Comparison of ENCODE assay signal across 7 mouse cellular contexts in the genomic region with DNA sequence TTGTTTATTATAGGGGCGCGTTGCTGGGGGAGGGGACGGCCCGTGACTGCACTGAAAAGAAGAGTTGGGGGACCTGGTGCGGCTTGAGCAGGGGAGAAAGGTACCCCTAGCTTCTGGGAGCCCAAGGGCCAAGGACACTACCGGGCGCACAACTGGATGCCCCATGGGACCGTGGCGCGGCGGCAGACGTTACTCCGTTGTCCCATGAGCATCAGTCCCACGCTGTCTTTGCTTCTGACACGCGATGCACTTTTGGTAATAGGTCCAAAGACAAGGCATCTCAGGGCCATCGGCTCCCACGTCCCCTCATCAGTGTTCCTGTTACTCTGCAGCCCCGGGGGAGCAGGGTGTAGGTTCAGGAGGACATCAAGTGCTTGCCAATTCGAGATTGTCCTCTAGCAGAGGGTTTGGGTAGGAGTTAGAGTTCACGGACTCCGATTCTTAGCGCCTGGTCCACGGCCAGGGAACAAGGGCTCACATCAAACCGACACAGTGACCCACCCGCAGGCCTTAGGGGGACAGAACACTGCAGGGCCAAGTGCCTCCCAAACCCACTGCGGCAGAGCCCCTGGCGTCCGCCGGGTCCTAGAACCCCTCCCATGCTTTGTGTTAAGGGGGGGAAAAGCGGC. TPM values are rescaled to one million over a fixed set of nuclear protein-coding genes. Genes with fewer than 3 reads are reported as not detected.
DNase-seq lines count a peak whose midpoint lies in the region; ATAC-seq and TF ChIP-seq lines count a peak whose summit lies in the region.

No protein-coding gene starts in this region.

- peak; percentile 62; the same call in 1 of the 2 replicates for TF ChIP-seq EP300 in ES-Bruce4 (IDR thresholded peaks at IDR 0.05; ENCODE audit: insufficient read depth, low read depth, low read length)
- no peak; the same call in 1 of the 2 replicates for TF ChIP-seq EP300 in lung, postnatal 0 days (IDR thresholded peaks at IDR 0.05)

- H3K4me2 ChIP-seq in embryonic facial prominence, embryonic 15.5 days (replicated peaks): peak overlapping the region; percentile 88
- peak overlapping the region; percentile 97 for H3K4me2 ChIP-seq in heart, embryonic 11.5 days
- H3K4me2 ChIP-seq in lung, postnatal 0 days (replicated peaks; ENCODE audit: low read depth, low read length): peak overlapping the region; percentile 82

- peak overlapping the region; percentile 3; the same call in 1 of the 2 replicates for H3K27ac ChIP-seq in ES-Bruce4 (ENCODE audit: insufficient read depth, low read length)
- peak overlapping the region; percentile 97 for H3K27ac ChIP-seq in embryonic facial prominence, embryonic 15.5 days (replicated peaks)
- H3K27ac ChIP-seq in heart, embryonic 11.5 days (ENCODE audit: low read depth, low read length): peak overlapping the region; percentile 81
- H3K27ac ChIP-seq in lung, postnatal 0 days (ENCODE audit: low read length): peak overlapping the region; percentile 96

- no peaks in the 10 kb centered on the region for H3K27me3 ChIP-seq in ES-Bruce4 (ENCODE audit: control insufficient read depth, insufficient read depth, low read length, poor library complexity, severe bottlenecking)
- H3K27me3 ChIP-seq in embryonic facial prominence, embryonic 15.5 days: no peaks in the 10 kb centered on the region
- peaks cover 10% of the 10 kb centered on the region for H3K27me3 ChIP-seq in heart, embryonic 11.5 days (ENCODE audit: control insufficient read depth, insufficient read depth, low read length)
- H3K27me3 ChIP-seq in lung, postnatal 0 days (replicated peaks; ENCODE audit: insufficient read depth, low read length): no peaks in the 10 kb centered on the region

- no peak for TF ChIP-seq CTCF in ES-Bruce4 (IDR thresholded peaks at IDR 0.05; ENCODE audit: low read depth, low read length)
- TF ChIP-seq CTCF in lung, postnatal 0 days (IDR thresholded peaks at IDR 0.05): 0 out of 2 replicates have a peak, but pooled peaks have one; percentile 6

- H3K4me3 ChIP-seq in ES-Bruce4 (ENCODE audit: low read depth, low read length): peak overlapping the region; percentile 67
- H3K4me3 ChIP-seq in embryonic facial prominence, embryonic 15.5 days (replicated peaks): peak overlapping the region; percentile 90
- H3K4me3 ChIP-seq in heart, embryonic 11.5 days (ENCODE audit: low read depth, low read length): peak overlapping the region; percentile 91
- H3K4me3 ChIP-seq in lung, postnatal 0 days (ENCODE audit: low read depth, low read length): peak overlapping the region; percentile 91

- peaks cover 12% of the 10 kb centered on the region for H3K4me1 ChIP-seq in ES-Bruce4 (ENCODE audit: control insufficient read depth, insufficient read depth, low read length)
- H3K4me1 ChIP-seq in embryonic facial prominence, embryonic 15.5 days: peaks cover 54% of the 10 kb centered on the region
- peaks cover 31% of the 10 kb centered on the region for H3K4me1 ChIP-seq in heart, embryonic 11.5 days (ENCODE audit: control insufficient read depth, insufficient read depth, low read length)
- H3K4me1 ChIP-seq in lung, postnatal 0 days (ENCODE audit: insufficient read depth, low read depth, low read length): peaks cover 12% of the 10 kb centered on the region; the same call in 1 of the 2 replicates

- WGBS in embryonic facial prominence, embryonic 15.5 days: under 1% methylated on average over 31 of the region's 31 CpGs
- under 1% methylated on average over 31 of the region's 31 CpGs for WGBS in heart, embryonic 11.5 days (ENCODE audit: insufficient replicate concordance)
- under 1% methylated on average over 30 of the region's 31 CpGs for WGBS in lung, postnatal 0 days

- H3K9me3 ChIP-seq in ES-Bruce4 (replicated peaks; ENCODE audit: control insufficient read depth, insufficient read depth, low read length, poor library complexity, severe bottlenecking): no peaks in the 10 kb centered on the region
- H3K9me3 ChIP-seq in embryonic facial prominence, embryonic 15.5 days (replicated peaks): no peaks in the 10 kb centered on the region
- H3K9me3 ChIP-seq in heart, embryonic 11.5 days (replicated peaks; ENCODE audit: control insufficient read depth, low read length): no peaks in the 10 kb centered on the region
- H3K9me3 ChIP-seq in lung, postnatal 0 days (ENCODE audit: low read length): no peaks in the 10 kb centered on the region

- DNase-seq in adipocyte (ENCODE audit: low spot score): peak; percentile 67
- peak; percentile 73 for DNase-seq in kidney, postnatal 14 days
- DNase-seq in lung, postnatal 0 days (ENCODE audit: low spot score): peak; percentile 76
- DNase-seq in right cerebral cortex, adult 18-20 months: peak; percentile 62

- peak; percentile 35 for TF ChIP-seq POLR2A in ES-Bruce4 (IDR thresholded peaks at IDR 0.05; ENCODE audit: insufficient read depth, low read length)

- H3K9ac ChIP-seq in ES-Bruce4 (ENCODE audit: low read depth, poor library complexity, severe bottlenecking): peak overlapping the region; percentile 8
- peak overlapping the region; percentile 66 for H3K9ac ChIP-seq in embryonic facial prominence, embryonic 15.5 days
- peak overlapping the region; percentile 80 for H3K9ac ChIP-seq in heart, embryonic 11.5 days (ENCODE audit: low read depth, low read length)
- peak overlapping the region; percentile 72 for H3K9ac ChIP-seq in lung, postnatal 0 days (replicated peaks; ENCODE audit: low read depth)

- peaks cover 13% of the 10 kb centered on the region for H3K36me3 ChIP-seq in ES-Bruce4 (ENCODE audit: control insufficient read depth, insufficient read depth, low read length, poor library complexity, severe bottlenecking)
- H3K36me3 ChIP-seq in embryonic facial prominence, embryonic 15.5 days: no peaks in the 10 kb centered on the region
- H3K36me3 ChIP-seq in heart, embryonic 11.5 days (ENCODE audit: control insufficient read depth, insufficient read depth, low read length): no peaks in the 10 kb centered on the region
- H3K36me3 ChIP-seq in lung, postnatal 0 days (ENCODE audit: insufficient read depth, low read length): no peaks in the 10 kb centered on the region

- no peak for ATAC-seq in embryonic facial prominence, embryonic 15.5 days (ENCODE audit: insufficient number of reproducible peaks, low FRiP score, low TSS enrichment, low read depth)
- ATAC-seq in heart, embryonic 11.5 days (replicated peaks; ENCODE audit: insufficient number of reproducible peaks, low FRiP score, low TSS enrichment): peak; percentile 4; the same call in 1 of the 2 replicates
- peak; percentile 11 for ATAC-seq in lung, postnatal 0 days

RNA-seq across cellular contexts. Expression of a gene that starts 0.6 kb away (rescaled TPM):
- 172 and 176 TPM in 2 replicates for polyA plus RNA-seq in ES-Bruce4 (2011; ENCODE audit: insufficient read depth, insufficient read length, low read depth, missing spikeins)
- polyA plus RNA-seq in embryonic facial prominence, embryonic 15.5 days (2015; fragmentation: Nextera tagmentation; extraction: Ambion mirVana): 83.3 and 89.1 TPM in 2 replicates
- 1.9 and 3.4 TPM in 2 replicates for polyA plus RNA-seq in heart, embryonic 11.5 days (2014; fragmentation: Nextera tagmentation; extraction: Ambion mirVana)
- polyA plus RNA-seq in lung, postnatal 0 days (2015; fragmentation: Nextera tagmentation; extraction: Ambion mirVana): 21.2 and 28.1 TPM in 2 replicates

RNA-seq across cellular contexts. Expression of a gene that starts 50.3 kb away (rescaled TPM):
- 52.9 and 53.7 TPM in 2 replicates for polyA plus RNA-seq in ES-Bruce4 (2011; ENCODE audit: insufficient read depth, insufficient read length, low read depth, missing spikeins)
- 44.1 and 47.8 TPM in 2 replicates for polyA plus RNA-seq in embryonic facial prominence, embryonic 15.5 days (2015; fragmentation: Nextera tagmentation; extraction: Ambion mirVana)
- 34.5 and 36.2 TPM in 2 replicates for polyA plus RNA-seq in heart, embryonic 11.5 days (2014; fragmentation: Nextera tagmentation; extraction: Ambion mirVana)
- 47.2 and 50.0 TPM in 2 replicates for polyA plus RNA-seq in lung, postnatal 0 days (2015; fragmentation: Nextera tagmentation; extraction: Ambion mirVana)

RNA-seq across cellular contexts. Expression of a gene that starts 50.7 kb away (rescaled TPM):
- 22.7 and 24.4 TPM in 2 replicates for polyA plus RNA-seq in ES-Bruce4 (2011; ENCODE audit: insufficient read depth, insufficient read length, low read depth, missing spikeins)
- polyA plus RNA-seq in embryonic facial prominence, embryonic 15.5 days (2015; fragmentation: Nextera tagmentation; extraction: Ambion mirVana): 107 and 113 TPM in 2 replicates
- 70.6 and 84.1 TPM in 2 replicates for polyA plus RNA-seq in heart, embryonic 11.5 days (2014; fragmentation: Nextera tagmentation; extraction: Ambion mirVana)
- polyA plus RNA-seq in lung, postnatal 0 days (2015; fragmentation: Nextera tagmentation; extraction: Ambion mirVana): 105 and 117 TPM in 2 replicates

Comparison
In these comparisons a context has a peak if more than half of its experiments do, and no peak if none do; other contexts are left out.
1. H3K27ac ChIP-seq: peak in every context shown above with its lines; median percentile 97 in embryonic facial prominence, embryonic 15.5 days; 96 in lung, postnatal 0 days; 81 in heart, embryonic 11.5 days; 3 in ES-Bruce4.
2. H3K9ac ChIP-seq: peak in every context shown above with its lines; median percentile 80 in heart, embryonic 11.5 days; 72 in lung, postnatal 0 days; 66 in embryonic facial prominence, embryonic 15.5 days; 8 in ES-Bruce4.